Mouse (Mus musculus): Measurements from ENCODE around the gene Zdhhc25. TPM values are rescaled to one million over a fixed set of nuclear protein-coding genes. Genes with fewer than 3 reads are reported as not detected.

Gene Zdhhc25
- polyA plus RNA-seq, 1 experiment from 2014 or later, result not detected

GRCm38 (mm10) chr15:88626886-88627488 is 26.9 kb downstream of the Zdhhc25 start:
- no peak for DNase-seq (ENCODE audit: low spot score)

DNA sequence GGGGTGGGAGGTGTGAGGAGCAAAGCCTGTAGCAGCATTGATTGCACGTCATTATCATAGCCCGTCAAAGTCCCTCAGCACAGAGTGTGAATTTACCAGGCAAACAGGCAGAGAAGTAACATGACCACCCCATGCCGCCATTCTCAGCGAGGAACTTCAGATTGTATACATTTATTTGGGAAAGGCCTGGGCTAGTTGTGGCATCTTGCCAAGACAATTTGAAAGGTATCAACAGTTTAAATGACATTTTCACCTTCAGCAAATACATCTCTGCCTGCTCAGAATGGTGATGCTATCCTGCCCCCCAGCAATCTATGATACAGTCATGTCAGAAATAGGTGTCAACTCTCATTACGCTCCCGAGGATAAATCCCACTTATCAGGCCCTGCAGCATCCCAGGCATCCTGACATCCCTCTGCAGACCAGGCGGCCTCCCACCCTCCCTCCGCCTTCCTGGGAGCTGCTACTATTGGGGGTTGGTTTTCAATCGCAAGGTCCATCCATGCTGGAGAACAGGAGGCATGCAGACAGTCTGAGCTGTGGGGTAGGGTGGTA is 28.8 kb downstream of the Zdhhc25 start:
- DNase-seq (ENCODE audit: low spot score), result no peak

DNA sequence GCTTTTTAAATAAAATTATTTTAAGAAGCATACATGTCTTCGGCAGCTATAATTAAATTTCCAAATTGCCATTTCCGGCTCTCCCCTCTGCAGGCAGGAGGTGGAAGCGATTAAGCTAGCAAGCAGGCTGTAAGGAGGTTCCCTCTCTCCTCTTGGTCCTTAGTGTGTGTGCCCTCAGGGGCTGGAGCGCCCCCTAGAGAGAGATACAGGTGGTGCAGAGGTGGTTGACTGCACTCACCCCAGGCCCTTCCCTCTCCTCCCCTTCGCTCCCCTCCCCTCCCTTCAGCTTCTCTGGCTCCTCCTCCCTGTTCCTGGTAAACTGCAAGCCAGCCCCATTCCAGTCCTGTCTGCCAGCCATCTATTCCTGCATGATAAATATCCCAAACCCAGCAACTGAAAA is 35.1 kb downstream of the Zdhhc25 start:
- DNase-seq (ENCODE audit: low spot score), result no peak

GRCm38 (mm10) chr15:88651019-88651418 is 50.9 kb downstream of the Zdhhc25 start:
- DNase-seq (ENCODE audit: low spot score), result peak; percentile 38

Other genes with a start within 250 kb of the Zdhhc25 start
- gene Brd1, start 133.9 kb downstream of the Zdhhc25 start, polyA plus RNA-seq (2015; fragmentation: Nextera tagmentation; extraction: Ambion mirVana), result 19.6 and 25.1 TPM in 2 replicates
- 26.6 and 27.5 TPM in 2 replicates for gene Zbed4, start 151.4 kb downstream of the Zdhhc25 start, polyA plus RNA-seq (2015; fragmentation: Nextera tagmentation; extraction: Ambion mirVana)
- gene Alg12, start 219.0 kb downstream of the Zdhhc25 start, polyA plus RNA-seq (2015; fragmentation: Nextera tagmentation; extraction: Ambion mirVana), result 6.4 and 7.4 TPM in 2 replicates
- gene Creld2, start 219.3 kb downstream of the Zdhhc25 start, polyA plus RNA-seq (2015; fragmentation: Nextera tagmentation; extraction: Ambion mirVana), result 63.6 and 78.9 TPM in 2 replicates